Mouse (Mus musculus): Measurements from ENCODE around the gene Caskin2. TPM values are rescaled to one million over a fixed set of nuclear protein-coding genes. Genes with fewer than 3 reads are reported as not detected.
"Not testable (repeated sequence)": the region's sequence is repeated elsewhere in the genome, so short reads cannot be mapped to it uniquely, and the experiment has no call there.

Gene Caskin2
- 6.6 and 8.6 TPM in 2 replicates for polyA plus RNA-seq (2015; fragmentation: Nextera tagmentation; extraction: Ambion mirVana)

DNA sequence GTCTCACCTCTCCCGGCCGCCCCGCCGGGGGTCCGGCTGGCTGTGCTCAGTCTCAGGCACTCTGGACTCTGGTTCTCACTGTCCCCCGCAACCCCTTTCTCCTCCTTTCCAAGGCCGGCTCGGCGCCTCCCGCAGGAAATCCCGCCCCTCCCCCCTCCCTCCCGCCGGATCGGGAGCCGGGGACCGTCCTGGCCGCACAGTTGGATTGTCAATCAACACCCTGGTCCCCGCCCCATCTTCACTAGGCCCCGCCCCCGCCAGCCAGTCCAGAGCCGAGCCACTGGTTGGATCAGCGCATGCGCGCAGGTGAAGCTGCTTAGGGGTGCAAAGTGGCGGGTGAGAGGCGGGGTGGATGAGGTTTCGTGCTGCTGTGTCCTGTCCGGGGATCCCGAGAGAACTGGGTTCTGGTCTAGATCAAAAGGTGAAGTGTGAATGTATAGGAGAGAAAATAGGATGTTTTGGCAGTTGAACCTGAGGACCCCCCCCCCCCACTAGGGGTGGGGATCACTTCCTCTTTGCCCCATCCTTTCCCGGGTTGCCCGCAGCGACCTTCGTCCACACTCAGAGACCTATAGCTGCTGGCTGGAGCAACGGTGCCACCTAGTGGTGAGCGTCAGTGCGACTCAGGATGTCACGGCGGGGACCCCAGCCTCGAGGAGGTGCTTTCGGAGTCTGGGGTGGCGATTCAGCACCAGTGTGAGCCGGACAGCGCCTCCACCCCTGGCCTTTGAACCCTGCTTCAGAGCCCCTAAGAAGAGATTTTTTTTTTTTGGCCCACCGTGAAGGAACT is at the start of gene Caskin2:
Gene Caskin2 (minus strand): TSS at position 133 of the 790 bp plus-strand sequence.
- peak within 1 kb of the TSS; percentile 84 for H3K27ac ChIP-seq (replicated peaks)
- H3K9ac ChIP-seq (ENCODE audit: low read length) = peak within 1 kb of the TSS; percentile 83
- H3K27me3 ChIP-seq (ENCODE audit: control insufficient read depth, insufficient read depth, low read length) = no peaks in the 10 kb centered on the region
- no peaks in the 10 kb centered on the region; the same call in 1 of the 2 replicates for H3K36me3 ChIP-seq (ENCODE audit: control insufficient read depth, insufficient read depth, low read length)
- H3K9me3 ChIP-seq (ENCODE audit: control insufficient read depth, low read length) = no peaks in the 10 kb centered on the region
- ATAC-seq (ENCODE audit: low FRiP score, low TSS enrichment) (peak; percentile 90), DNase-seq (ENCODE audit: low spot score) (peak; percentile 100)
- 2% methylated on average over 41 of the region's 44 CpGs for WGBS
- TF ChIP-seq EP300 (optimal IDR thresholded peaks at IDR 0.05) (no peak), CTCF (IDR thresholded peaks at IDR 0.05; ENCODE audit: low read depth) (peak; percentile 99)
- H3K4me2 ChIP-seq (replicated peaks; ENCODE audit: low read depth) = peak within 1 kb of the TSS; percentile 99
- H3K4me1 ChIP-seq (replicated peaks; ENCODE audit: control insufficient read depth, insufficient read depth) = peaks cover 18% of the 10 kb centered on the region
- peak within 1 kb of the TSS; percentile 82 for H3K4me3 ChIP-seq (ENCODE audit: low read depth, low read length)

DNA sequence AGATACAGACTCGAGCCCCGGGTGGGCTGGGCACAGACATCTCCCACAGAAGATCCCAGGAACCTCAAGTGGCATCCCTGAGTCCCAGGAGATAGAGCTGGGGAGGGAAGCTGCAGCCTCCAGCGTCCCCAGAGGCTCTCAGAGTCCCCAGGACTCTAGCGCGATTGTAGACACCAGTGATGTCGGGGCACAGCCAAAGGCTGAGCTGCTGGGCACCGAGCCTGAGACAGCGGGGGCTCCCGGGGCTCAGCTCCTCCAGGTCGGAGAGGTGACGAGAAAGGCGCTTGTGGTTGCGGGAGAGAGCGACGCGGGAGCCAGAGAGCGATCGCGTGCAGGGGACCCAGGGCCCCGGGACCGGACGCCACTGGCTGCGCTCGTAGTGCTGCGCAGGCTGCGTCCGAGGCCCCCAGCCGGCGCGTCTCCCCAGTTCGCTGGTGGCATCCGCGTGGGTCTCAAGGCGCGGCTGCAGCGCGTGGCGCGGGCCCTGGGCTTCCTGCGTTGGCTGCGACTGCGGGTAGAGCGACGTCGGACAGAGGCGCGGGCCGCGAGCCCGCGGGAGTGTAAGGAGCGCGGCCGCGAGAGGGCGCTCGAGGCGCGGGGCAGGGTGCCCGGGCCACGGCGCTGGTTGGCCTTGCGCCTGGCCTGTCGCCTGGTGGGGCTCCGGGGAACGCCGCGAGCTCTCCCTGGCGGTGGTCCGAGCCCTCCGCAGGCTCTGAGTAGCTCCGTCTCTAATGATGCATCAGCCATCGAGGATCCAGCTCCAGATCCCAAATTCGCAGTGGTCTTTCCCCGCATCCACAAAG is 45.9 kb upstream of the Caskin2 start:
- Histone ChIP-seq H3K9me3 (ENCODE audit: control insufficient read depth, low read length) (no peaks in the 10 kb centered on the region), H3K27ac (replicated peaks) (no peak overlapping the region), H3K4me1 (replicated peaks; ENCODE audit: control insufficient read depth, insufficient read depth) (no peaks in the 10 kb centered on the region), H3K9ac (ENCODE audit: low read length) (peak overlapping the region; percentile 50; the same call in 1 of the 2 replicates), H3K36me3 (ENCODE audit: control insufficient read depth, insufficient read depth, low read length) (peaks cover 2% of the 10 kb centered on the region; the same call in 1 of the 2 replicates), H3K4me2 (replicated peaks; ENCODE audit: low read depth) (peak overlapping the region; percentile 64), H3K4me3 (ENCODE audit: low read depth, low read length) (peak overlapping the region; percentile 39), H3K27me3 (ENCODE audit: control insufficient read depth, insufficient read depth, low read length) (peaks cover 5% of the 10 kb centered on the region; the same call in 1 of the 2 replicates)
- DNase-seq (ENCODE audit: low spot score) (peak; percentile 93), ATAC-seq (ENCODE audit: low FRiP score, low TSS enrichment) (peak; percentile 84)
- no peak for TF ChIP-seq EP300 (optimal IDR thresholded peaks at IDR 0.05)
- peak; percentile 85 for TF ChIP-seq CTCF (IDR thresholded peaks at IDR 0.05; ENCODE audit: low read depth)
- 3% methylated on average over 39 of the region's 75 CpGs for WGBS

DNA sequence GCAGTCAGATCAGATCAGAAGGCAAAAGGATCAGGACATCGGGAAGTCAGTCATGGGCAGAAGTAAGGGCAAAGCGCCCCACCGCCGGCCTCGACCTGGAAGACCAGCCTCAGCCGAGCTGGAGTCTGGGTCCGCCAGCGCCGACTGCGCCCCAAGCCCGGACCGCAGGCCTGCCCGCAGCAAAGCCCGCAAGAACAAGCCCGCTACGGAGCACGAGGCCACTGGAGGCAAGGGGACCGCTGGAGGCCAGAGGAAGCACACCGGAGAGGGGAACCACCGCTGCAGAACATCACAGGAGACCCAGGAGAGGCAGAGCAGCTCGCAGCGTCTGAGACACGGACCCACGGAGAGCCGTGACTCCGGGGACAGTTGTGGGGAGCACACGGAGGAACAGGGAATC is 44.9 kb upstream of the Caskin2 start, which contains the start of gene Myo15b:
Gene Myo15b (plus strand): TSS at position 53 of the 400 bp plus-strand sequence.
- H3K4me3 ChIP-seq (ENCODE audit: low read depth, low read length) = peak within 1 kb of the TSS; percentile 39
- ATAC-seq (ENCODE audit: low FRiP score, low TSS enrichment) (no peak), DNase-seq (ENCODE audit: low spot score) (no peak)
- H3K9me3 ChIP-seq (ENCODE audit: control insufficient read depth, low read length) = no peaks in the 10 kb centered on the region
- no peak within 1 kb of the TSS for H3K27ac ChIP-seq (replicated peaks)
- TF ChIP-seq CTCF (IDR thresholded peaks at IDR 0.05; ENCODE audit: low read depth) (no peak), EP300 (optimal IDR thresholded peaks at IDR 0.05) (no peak)
- H3K4me1 ChIP-seq (replicated peaks; ENCODE audit: control insufficient read depth, insufficient read depth) = no peaks in the 10 kb centered on the region
- H3K9ac ChIP-seq (ENCODE audit: low read length) = peak within 1 kb of the TSS; percentile 50; the same call in 1 of the 2 replicates
- WGBS = 22% methylated on average over 27 of the region's 27 CpGs
- peaks cover 5% of the 10 kb centered on the region; the same call in 1 of the 2 replicates for H3K27me3 ChIP-seq (ENCODE audit: control insufficient read depth, insufficient read depth, low read length)
- H3K4me2 ChIP-seq (replicated peaks; ENCODE audit: low read depth) = peak within 1 kb of the TSS; percentile 64
- peaks cover 7% of the 10 kb centered on the region for H3K36me3 ChIP-seq (ENCODE audit: control insufficient read depth, insufficient read depth, low read length)

DNA sequence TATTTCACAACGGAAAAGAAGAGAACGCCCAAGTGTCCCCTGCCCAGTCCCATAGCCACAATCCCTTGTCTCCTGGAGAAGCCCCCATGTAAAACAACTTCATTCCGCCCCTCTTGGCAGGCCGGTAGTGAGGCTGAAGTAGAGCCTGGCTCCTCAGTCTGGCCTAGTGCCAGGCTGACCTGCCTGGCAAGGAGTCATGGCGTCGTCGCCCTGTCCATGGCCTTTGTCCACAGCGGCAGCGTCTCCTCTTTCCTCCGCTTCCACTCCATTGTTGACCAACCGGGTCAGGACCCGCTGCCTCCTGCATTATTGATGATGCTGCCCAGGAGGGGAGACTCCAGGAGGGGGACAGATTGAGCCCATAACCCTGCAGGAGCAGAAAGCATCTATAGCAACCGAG is 44.5 kb upstream of the Caskin2 start:
- WGBS = 46% methylated on average over 13 of the region's 13 CpGs
- Histone ChIP-seq H3K9me3 (ENCODE audit: control insufficient read depth, low read length) (no peaks in the 10 kb centered on the region), H3K9ac (ENCODE audit: low read length) (no peak overlapping the region), H3K4me1 (replicated peaks; ENCODE audit: control insufficient read depth, insufficient read depth) (no peaks in the 10 kb centered on the region), H3K36me3 (ENCODE audit: control insufficient read depth, insufficient read depth, low read length) (peaks cover 7% of the 10 kb centered on the region), H3K27me3 (ENCODE audit: control insufficient read depth, insufficient read depth, low read length) (peaks cover 5% of the 10 kb centered on the region; the same call in 1 of the 2 replicates), H3K4me3 (ENCODE audit: low read depth, low read length) (no peak overlapping the region), H3K4me2 (replicated peaks; ENCODE audit: low read depth) (no peak overlapping the region), H3K27ac (replicated peaks) (no peak overlapping the region)
- TF ChIP-seq EP300 (optimal IDR thresholded peaks at IDR 0.05) (no peak), CTCF (IDR thresholded peaks at IDR 0.05; ENCODE audit: low read depth) (no peak)
- DNase-seq (ENCODE audit: low spot score) (no peak), ATAC-seq (ENCODE audit: low FRiP score, low TSS enrichment) (no peak)

DNA sequence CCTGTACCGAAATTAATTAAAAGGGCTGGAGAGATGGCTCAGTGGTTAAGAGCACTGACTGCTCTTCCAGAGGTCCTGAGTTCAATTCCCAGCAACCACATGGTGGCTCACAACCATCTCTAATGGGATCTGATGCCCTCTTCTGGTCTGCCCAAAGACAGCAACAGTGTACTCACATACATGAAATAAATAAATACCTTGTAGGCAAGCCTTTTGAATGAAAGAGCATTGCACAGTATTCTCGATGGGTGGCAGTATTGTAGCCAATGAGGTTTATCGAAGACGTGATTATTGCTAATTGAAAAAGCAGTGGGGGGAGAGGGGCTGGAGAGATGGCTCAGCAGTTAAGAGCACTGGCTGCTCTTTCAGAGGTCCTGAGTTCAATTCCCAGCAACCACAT is 43.7 kb upstream of the Caskin2 start:
- WGBS = 90% methylated on average over 4 of the region's 4 CpGs
- ATAC-seq (ENCODE audit: low FRiP score, low TSS enrichment) = not testable (repeated sequence)

More for the DNA sequence above, 43.7 kb upstream of the Caskin2 start:
- H3K4me2 ChIP-seq (replicated peaks; ENCODE audit: low read depth); H3K27me3 ChIP-seq (ENCODE audit: control insufficient read depth, insufficient read depth, low read length); DNase-seq (ENCODE audit: low spot score); H3K9ac ChIP-seq (ENCODE audit: low read length); H3K9me3 ChIP-seq (ENCODE audit: control insufficient read depth, low read length); H3K4me3 ChIP-seq (ENCODE audit: low read depth, low read length); H3K27ac ChIP-seq (replicated peaks); H3K36me3 ChIP-seq (ENCODE audit: control insufficient read depth, insufficient read depth, low read length); H3K4me1 ChIP-seq (replicated peaks; ENCODE audit: control insufficient read depth, insufficient read depth): not testable (repeated sequence)

Data from stomach, postnatal 0 days (tissue).